Mouse (Mus musculus): Measurements from ENCODE around the gene Per1. TPM values are rescaled to one million over a fixed set of nuclear protein-coding genes. Genes with fewer than 3 reads are reported as not detected.

Per1 gene
- polyA plus RNA-seq, 1 experiment from 2014 or later, result 7.3 TPM

- WGBS, result 93% methylated on average over 6 of the region's 6 CpGs
- DNase-seq (ENCODE audit: low spot score, missing footprints), result no peak
- Histone ChIP-seq H3K4me2 (no peak overlapping the region), H3K9me3 (ENCODE audit: control insufficient read depth, low read length) (no peaks in the 10 kb centered on the region), H3K27me3 (ENCODE audit: control insufficient read depth, insufficient read depth, low read length) (no peaks in the 10 kb centered on the region), H3K9ac (ENCODE audit: low read length) (no peak overlapping the region), H3K36me3 (ENCODE audit: control insufficient read depth, insufficient read depth, low read length) (peaks cover 14% of the 10 kb centered on the region), H3K4me1 (ENCODE audit: control insufficient read depth, insufficient read depth, low read length) (peaks cover 3% of the 10 kb centered on the region; the same call in 1 of the 2 replicates), H3K27ac (ENCODE audit: low read depth, low read length) (no peak overlapping the region), H3K4me3 (ENCODE audit: low read depth, low read length) (no peak overlapping the region)
- ATAC-seq (ENCODE audit: low FRiP score), result no peak
These were observed 10.2 kb downstream of the Per1 start for GRCm38 (mm10) chr11:69105227-69105626.

GRCm38 (mm10) chr11:69105796-69106195 lies 10.8 kb downstream of the Per1 start:
- no peak overlapping the region for H3K27ac ChIP-seq (ENCODE audit: low read depth, low read length)
- WGBS, result 85% methylated on average over 2 of the region's 2 CpGs
- DNase-seq (ENCODE audit: low spot score, missing footprints) (no peak), ATAC-seq (ENCODE audit: low FRiP score) (no peak)
- H3K4me3 ChIP-seq (ENCODE audit: low read depth, low read length), result no peak overlapping the region
- H3K4me2 ChIP-seq, result no peak overlapping the region
- peaks cover 14% of the 10 kb centered on the region for H3K36me3 ChIP-seq (ENCODE audit: control insufficient read depth, insufficient read depth, low read length)
- H3K9me3 ChIP-seq (ENCODE audit: control insufficient read depth, low read length), result no peaks in the 10 kb centered on the region
- H3K27me3 ChIP-seq (ENCODE audit: control insufficient read depth, insufficient read depth, low read length), result no peaks in the 10 kb centered on the region
- H3K9ac ChIP-seq (ENCODE audit: low read length), result no peak overlapping the region
- H3K4me1 ChIP-seq (ENCODE audit: control insufficient read depth, insufficient read depth, low read length), result no peaks in the 10 kb centered on the region

- H3K4me3 ChIP-seq (ENCODE audit: low read depth, low read length), result no peak overlapping the region
- DNase-seq (ENCODE audit: low spot score, missing footprints) (no peak), ATAC-seq (ENCODE audit: low FRiP score) (no peak)
- H3K27ac ChIP-seq (ENCODE audit: low read depth, low read length), result no peak overlapping the region
- no peaks in the 10 kb centered on the region for H3K9me3 ChIP-seq (ENCODE audit: control insufficient read depth, low read length)
- H3K4me2 ChIP-seq, result no peak overlapping the region
- no peak overlapping the region for H3K9ac ChIP-seq (ENCODE audit: low read length)
- H3K4me1 ChIP-seq (ENCODE audit: control insufficient read depth, insufficient read depth, low read length), result peaks cover under 1% of the 10 kb centered on the region; the same call in 1 of the 2 replicates
- no peaks in the 10 kb centered on the region for H3K27me3 ChIP-seq (ENCODE audit: control insufficient read depth, insufficient read depth, low read length)
- WGBS, result 95% methylated on average over 11 of the region's 11 CpGs
- H3K36me3 ChIP-seq (ENCODE audit: control insufficient read depth, insufficient read depth, low read length), result peaks cover 14% of the 10 kb centered on the region
These were observed 11.3 kb downstream of the Per1 start for GRCm38 (mm10) chr11:69106299-69106698.

- Histone ChIP-seq H3K36me3 (ENCODE audit: control insufficient read depth, insufficient read depth, low read length) (peaks cover 14% of the 10 kb centered on the region), H3K9ac (ENCODE audit: low read length) (no peak overlapping the region), H3K4me1 (ENCODE audit: control insufficient read depth, insufficient read depth, low read length) (peaks cover 6% of the 10 kb centered on the region), H3K4me2 (no peak overlapping the region), H3K4me3 (ENCODE audit: low read depth, low read length) (no peak overlapping the region), H3K27ac (ENCODE audit: low read depth, low read length) (no peak overlapping the region), H3K27me3 (ENCODE audit: control insufficient read depth, insufficient read depth, low read length) (no peaks in the 10 kb centered on the region), H3K9me3 (ENCODE audit: control insufficient read depth, low read length) (no peaks in the 10 kb centered on the region)
- DNase-seq (ENCODE audit: low spot score, missing footprints), result no peak
- no peak for ATAC-seq (ENCODE audit: low FRiP score)
- 82% methylated on average over 11 of the region's 11 CpGs for WGBS
These were observed 11.8 kb downstream of the Per1 start for GRCm38 (mm10) chr11:69106842-69107241.

GRCm38 (mm10) chr11:69107676-69108075 lies 12.7 kb downstream of the Per1 start:
- H3K9me3 ChIP-seq (ENCODE audit: control insufficient read depth, low read length), result no peaks in the 10 kb centered on the region
- peaks cover 6% of the 10 kb centered on the region for H3K4me1 ChIP-seq (ENCODE audit: control insufficient read depth, insufficient read depth, low read length)
- H3K36me3 ChIP-seq (ENCODE audit: control insufficient read depth, insufficient read depth, low read length), result peaks cover 14% of the 10 kb centered on the region
- no peak for DNase-seq (ENCODE audit: low spot score, missing footprints)
- ATAC-seq (ENCODE audit: low FRiP score), result no peak
- no peak overlapping the region for H3K9ac ChIP-seq (ENCODE audit: low read length)
- no peak overlapping the region for H3K4me2 ChIP-seq
- WGBS, result 93% methylated on average over 11 of the region's 11 CpGs
- H3K27ac ChIP-seq (ENCODE audit: low read depth, low read length), result no peak overlapping the region
- no peaks in the 10 kb centered on the region for H3K27me3 ChIP-seq (ENCODE audit: control insufficient read depth, insufficient read depth, low read length)
- no peak overlapping the region for H3K4me3 ChIP-seq (ENCODE audit: low read depth, low read length)

GRCm38 (mm10) chr11:69108223-69108622 lies 13.2 kb downstream of the Per1 start:
- DNase-seq (ENCODE audit: low spot score, missing footprints) (no peak), ATAC-seq (ENCODE audit: low FRiP score) (no peak)
- Histone ChIP-seq H3K4me2 (no peak overlapping the region), H3K36me3 (ENCODE audit: control insufficient read depth, insufficient read depth, low read length) (peaks cover 14% of the 10 kb centered on the region), H3K27ac (ENCODE audit: low read depth, low read length) (no peak overlapping the region), H3K4me1 (ENCODE audit: control insufficient read depth, insufficient read depth, low read length) (peaks cover 6% of the 10 kb centered on the region), H3K27me3 (ENCODE audit: control insufficient read depth, insufficient read depth, low read length) (no peaks in the 10 kb centered on the region), H3K4me3 (ENCODE audit: low read depth, low read length) (no peak overlapping the region), H3K9ac (ENCODE audit: low read length) (no peak overlapping the region), H3K9me3 (ENCODE audit: control insufficient read depth, low read length) (no peaks in the 10 kb centered on the region)
- 87% methylated on average over 9 of the region's 9 CpGs for WGBS

- WGBS, result 83% methylated on average over 13 of the region's 13 CpGs
- Histone ChIP-seq H3K9ac (ENCODE audit: low read length) (no peak overlapping the region), H3K27ac (ENCODE audit: low read depth, low read length) (no peak overlapping the region), H3K27me3 (ENCODE audit: control insufficient read depth, insufficient read depth, low read length) (no peaks in the 10 kb centered on the region), H3K36me3 (ENCODE audit: control insufficient read depth, insufficient read depth, low read length) (peaks cover 12% of the 10 kb centered on the region), H3K9me3 (ENCODE audit: control insufficient read depth, low read length) (no peaks in the 10 kb centered on the region), H3K4me3 (ENCODE audit: low read depth, low read length) (no peak overlapping the region), H3K4me1 (ENCODE audit: control insufficient read depth, insufficient read depth, low read length) (peaks cover 6% of the 10 kb centered on the region), H3K4me2 (no peak overlapping the region)
- ATAC-seq (ENCODE audit: low FRiP score) (no peak), DNase-seq (ENCODE audit: low spot score, missing footprints) (no peak)
These were observed 14.2 kb downstream of the Per1 start for GRCm38 (mm10) chr11:69109032-69109900.

- peak overlapping the region; percentile 55 for H3K4me2 ChIP-seq
- peaks cover 10% of the 10 kb centered on the region for H3K36me3 ChIP-seq (ENCODE audit: control insufficient read depth, insufficient read depth, low read length)
- peaks cover 1% of the 10 kb centered on the region; the same call in 1 of the 2 replicates for H3K27me3 ChIP-seq (ENCODE audit: control insufficient read depth, insufficient read depth, low read length)
- peak overlapping the region; percentile 45 for H3K4me3 ChIP-seq (ENCODE audit: low read depth, low read length)
- ATAC-seq (ENCODE audit: low FRiP score) (peak; percentile 59; the same call in 1 of the 2 replicates), DNase-seq (ENCODE audit: low spot score, missing footprints) (peak; percentile 100)
- H3K4me1 ChIP-seq (ENCODE audit: control insufficient read depth, insufficient read depth, low read length), result peaks cover 6% of the 10 kb centered on the region
- WGBS, result under 1% methylated on average over 30 of the region's 30 CpGs
- H3K9ac ChIP-seq (ENCODE audit: low read length), result peak overlapping the region; percentile 56; the same call in 1 of the 2 replicates
- H3K9me3 ChIP-seq (ENCODE audit: control insufficient read depth, low read length), result no peaks in the 10 kb centered on the region
- no peak overlapping the region for H3K27ac ChIP-seq (ENCODE audit: low read depth, low read length)
These were observed 15.5 kb downstream of the Per1 start for GRCm38 (mm10) chr11:69110319-69111046.
